9 mouse cellular contexts compared by ENCODE assay signal in the genomic region with DNA sequence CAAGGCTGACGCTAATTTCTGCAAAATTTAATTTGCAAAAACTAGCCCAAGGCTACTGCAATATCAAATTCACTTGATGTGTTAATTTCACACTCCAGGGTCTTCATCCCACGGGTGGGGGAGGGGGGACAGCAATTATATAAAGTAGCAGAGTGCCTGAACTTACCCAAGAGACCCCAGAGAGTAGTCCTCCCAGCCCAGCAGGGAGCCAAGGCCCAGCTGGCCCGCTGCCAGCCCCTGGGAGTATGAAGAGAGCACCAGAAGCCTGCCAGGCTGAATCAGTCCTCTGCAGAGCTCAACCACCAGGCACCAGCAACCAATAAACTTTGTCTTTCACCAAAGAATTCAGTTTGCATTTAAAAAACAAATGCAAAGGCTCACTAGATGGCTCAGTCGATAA. TPM values are rescaled to one million over a fixed set of nuclear protein-coding genes. Genes with fewer than 3 reads are reported as not detected.
DNase-seq lines count a peak whose midpoint lies in the region; ATAC-seq and TF ChIP-seq lines count a peak whose summit lies in the region.
"Had no signal": no experiment of that assay in that cellular context is flagged by ENCODE, and none has a peak within 500 bp of the region (broad histone marks: within the 10 kb centered on the region; RNA-seq: fewer than 3 reads in every experiment).

No protein-coding gene starts in this region.

- whole genome bisulfite sequencing in limb, embryonic 11.5 days: 32% methylated on average over 4 of the region's 4 CpGs
- 43% methylated on average over 4 of the region's 4 CpGs for WGBS in limb, embryonic 10.5 days
- 27% methylated on average over 4 of the region's 4 CpGs for WGBS in forebrain, embryonic 11.5 days
- WGBS in limb, embryonic 13.5 days: 24% methylated on average over 4 of the region's 4 CpGs
- 73% methylated on average over 4 of the region's 4 CpGs for WGBS in thymus, adult 2 months

- H3K9ac ChIP-seq in limb, embryonic 11.5 days (ENCODE audit: low read length): no peak overlapping the region
- no peak overlapping the region for H3K9ac ChIP-seq in forebrain, embryonic 11.5 days (ENCODE audit: low read length)
- no peak overlapping the region for H3K9ac ChIP-seq in limb, embryonic 13.5 days

- H3K27ac ChIP-seq in limb, embryonic 11.5 days (replicated peaks; ENCODE audit: low read depth, low read length): no peak overlapping the region
- no peak overlapping the region for H3K27ac ChIP-seq in limb, embryonic 10.5 days
- H3K27ac ChIP-seq in forebrain, embryonic 11.5 days (ENCODE audit: low read depth, low read length): no peak overlapping the region; the same call in 1 of the 2 replicates
- H3K27ac ChIP-seq in limb, embryonic 13.5 days: no peak overlapping the region
- no peak overlapping the region for H3K27ac ChIP-seq in thymus, adult 2 months (ENCODE audit: control insufficient read depth, insufficient read depth, low read length)

- no peaks in the 10 kb centered on the region for H3K9me3 ChIP-seq in limb, embryonic 11.5 days (ENCODE audit: control insufficient read depth, low read length)
- H3K9me3 ChIP-seq in limb, embryonic 10.5 days (replicated peaks): no peaks in the 10 kb centered on the region
- H3K9me3 ChIP-seq in forebrain, embryonic 11.5 days (ENCODE audit: control insufficient read depth, low read length): no peaks in the 10 kb centered on the region
- no peaks in the 10 kb centered on the region for H3K9me3 ChIP-seq in limb, embryonic 13.5 days

- H3K4me1 ChIP-seq in limb, embryonic 11.5 days (ENCODE audit: control insufficient read depth, insufficient read depth, low read length): peaks cover 8% of the 10 kb centered on the region
- H3K4me1 ChIP-seq in limb, embryonic 10.5 days: peaks cover 38% of the 10 kb centered on the region
- peaks cover 32% of the 10 kb centered on the region for H3K4me1 ChIP-seq in forebrain, embryonic 11.5 days (replicated peaks; ENCODE audit: control insufficient read depth, insufficient read depth, low read length)
- peaks cover 34% of the 10 kb centered on the region for H3K4me1 ChIP-seq in limb, embryonic 13.5 days
- H3K4me1 ChIP-seq in thymus, adult 2 months (replicated peaks; ENCODE audit: control insufficient read depth, insufficient read depth, low read length): peaks cover 4% of the 10 kb centered on the region

- ATAC-seq in cerebellum, adult (ENCODE audit: insufficient number of reproducible peaks, low FRiP score, low TSS enrichment): no peak
- no peak for ATAC-seq in limb, embryonic 11.5 days (ENCODE audit: insufficient number of reproducible peaks, low FRiP score, low TSS enrichment, low read depth)
- ATAC-seq in forebrain, embryonic 11.5 days (replicated peaks; ENCODE audit: low FRiP score): peak; percentile 56
- 0 out of 2 replicates have a peak, but pooled peaks have one; percentile 48 for ATAC-seq in limb, embryonic 13.5 days (ENCODE audit: low FRiP score, low read depth)
- ATAC-seq: Patski had no signal

- H3K36me3 ChIP-seq in limb, embryonic 11.5 days (ENCODE audit: control insufficient read depth, insufficient read depth, low read length): no peaks in the 10 kb centered on the region
- H3K36me3 ChIP-seq in limb, embryonic 10.5 days: 0 out of 2 replicates have a peak, but pooled peaks cover 2% of the 10 kb centered on the region
- no peaks in the 10 kb centered on the region for H3K36me3 ChIP-seq in forebrain, embryonic 11.5 days (ENCODE audit: control insufficient read depth, insufficient read depth, low read length)
- H3K36me3 ChIP-seq in limb, embryonic 13.5 days: no peaks in the 10 kb centered on the region
- H3K36me3 ChIP-seq in thymus, adult 2 months (ENCODE audit: control insufficient read depth, insufficient read depth, low read length): no peaks in the 10 kb centered on the region

- no peak for TF ChIP-seq POLR2A in thymus, adult 2 months (IDR thresholded peaks at IDR 0.05; ENCODE audit: control insufficient read depth, extremely low read depth, insufficient read depth, low read length, poor library complexity)

- H3K4me2 ChIP-seq in limb, embryonic 11.5 days (ENCODE audit: low read depth, severe bottlenecking): 0 out of 2 replicates have a peak overlapping the region, but pooled peaks have one; percentile 2
- no peak overlapping the region for H3K4me2 ChIP-seq in forebrain, embryonic 11.5 days (ENCODE audit: low read depth, low read length, severe bottlenecking)
- no peak overlapping the region for H3K4me2 ChIP-seq in limb, embryonic 13.5 days (replicated peaks)

- no peak overlapping the region for H3K4me3 ChIP-seq in limb, embryonic 11.5 days (ENCODE audit: low read depth, low read length)
- H3K4me3 ChIP-seq in limb, embryonic 10.5 days: no peak overlapping the region
- H3K4me3 ChIP-seq in forebrain, embryonic 11.5 days (ENCODE audit: low read depth, low read length): no peak overlapping the region
- no peak overlapping the region for H3K4me3 ChIP-seq in limb, embryonic 13.5 days
- no peak overlapping the region for H3K4me3 ChIP-seq in thymus, adult 2 months (ENCODE audit: control insufficient read depth, insufficient read depth, low read length)

- DNase-seq in cerebellum, postnatal 10 days: peak; percentile 68 to 75
- DNase-seq in limb, embryonic 11.5 days (ENCODE audit: low spot score): no peak
- no peak for DNase-seq in limb, embryonic 10.5 days (ENCODE audit: low spot score)
- peak; percentile 66 for DNase-seq in forebrain, embryonic 11.5 days (ENCODE audit: low spot score)
- DNase-seq in thymus, adult 2 months: no peak
- DNase-seq in right cerebral cortex, adult 18-20 months: no peak

- no peak for TF ChIP-seq CTCF in thymus, adult 2 months (IDR thresholded peaks at IDR 0.05; ENCODE audit: borderline replicate concordance, control insufficient read depth, extremely low read depth, insufficient read depth, low read length, poor library complexity)

- no peaks in the 10 kb centered on the region for H3K27me3 ChIP-seq in limb, embryonic 11.5 days (ENCODE audit: control insufficient read depth, insufficient read depth, low read length)
- no peaks in the 10 kb centered on the region for H3K27me3 ChIP-seq in limb, embryonic 10.5 days (ENCODE audit: low read depth, poor library complexity, severe bottlenecking)
- H3K27me3 ChIP-seq in forebrain, embryonic 11.5 days (ENCODE audit: control insufficient read depth, insufficient read depth, low read length): no peaks in the 10 kb centered on the region
- H3K27me3 ChIP-seq in limb, embryonic 13.5 days: no peaks in the 10 kb centered on the region
- H3K27me3 ChIP-seq in thymus, adult 2 months (ENCODE audit: control insufficient read depth, insufficient read depth, low read length): no peaks in the 10 kb centered on the region
- H3K27me3 ChIP-seq: Patski had no signal

RNA-seq across cellular contexts. Expression of gene Sipa1l2, which starts 59.8 kb away (rescaled TPM):
- polyA plus RNA-seq in limb, embryonic 11.5 days (2014; fragmentation: Nextera tagmentation; extraction: Ambion mirVana): 8.5 and 9.4 TPM in 2 replicates
- polyA plus RNA-seq in limb, embryonic 10.5 days (2016; fragmentation: Nextera tagmentation; extraction: Ambion mirVana): 11.0 and 13.9 TPM in 2 replicates
- 19.9 and 23.3 TPM in 2 replicates for polyA plus RNA-seq in forebrain, embryonic 11.5 days (2014; fragmentation: Nextera tagmentation; extraction: Ambion mirVana)
- 12.9 and 17.2 TPM in 2 replicates for polyA plus RNA-seq in limb, embryonic 13.5 days (2015; fragmentation: Nextera tagmentation; extraction: Ambion mirVana)
- 10.9 and 11.7 TPM in 2 replicates for polyA plus RNA-seq in thymus, adult 2 months (2012; rRNA removed)

Comparison
In these comparisons a context has a peak if more than half of its experiments do, and no peak if none do; other contexts are left out.
1. ATAC-seq: peak in forebrain, embryonic 11.5 days (single experiment) and limb, embryonic 13.5 days (single experiment); none in cerebellum, adult (single experiment) and limb, embryonic 11.5 days (single experiment).
2. DNase-seq: peak in cerebellum, postnatal 10 days (2 of 2) and forebrain, embryonic 11.5 days (single experiment); none in limb, embryonic 11.5 days (single experiment), limb, embryonic 10.5 days (single experiment), thymus, adult 2 months (single experiment) and right cerebral cortex, adult 18-20 months (single experiment).